Mouse (Mus musculus) gastrocnemius, adult 8-10 months (tissue): Measurements from ENCODE around the gene Gm47995. TPM values are rescaled to one million over a fixed set of nuclear protein-coding genes. Genes with fewer than 3 reads are reported as not detected.
"Not testable (repeated sequence)": the region's sequence is repeated elsewhere in the genome, so short reads cannot be mapped to it uniquely, and the experiment has no call there.

Experiments
- DNase-seq, 2 experiments: peaks; one replicate each; pipeline ENCODE4 v3.0.0; 2022; ENCODE audit warnings: low spot score in 2 of 2
- total RNA-seq, 4 experiments: library from RNA; stranded (reverse); gene quantifications; 2 replicates each; pipeline ENCODE4 v1.2.4; 2022

Gm47995 gene
- total RNA-seq = not detected

DNA sequence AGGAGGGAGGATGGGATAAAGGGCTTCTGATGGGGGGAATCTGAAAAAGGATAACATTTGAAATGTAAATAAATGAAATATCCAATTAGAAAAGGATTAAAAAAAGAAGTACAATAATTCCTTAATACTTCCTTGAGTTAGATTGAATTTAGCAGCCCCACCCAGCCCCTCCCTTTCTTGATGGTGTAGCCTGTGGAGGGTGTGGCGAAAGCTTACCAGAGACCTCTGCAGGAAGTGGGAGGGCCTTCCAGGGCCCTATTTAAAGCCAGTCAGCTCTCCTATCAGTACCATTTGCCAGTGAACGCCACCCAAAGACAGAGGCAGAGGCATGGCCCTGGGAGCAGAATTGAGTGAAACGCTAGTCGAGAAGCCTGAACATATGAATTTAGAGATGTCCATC is at the start of gene Gm47995:
TSS of gene Gm47995 (plus strand) at position 329 of the 400 bp plus-strand sequence.
- not testable (repeated sequence) for DNase-seq

GRCm38 (mm10) chr1:151150211-151150610 is 48.0 kb upstream of the Gm47995 start:
- no peak for DNase-seq

DNA sequence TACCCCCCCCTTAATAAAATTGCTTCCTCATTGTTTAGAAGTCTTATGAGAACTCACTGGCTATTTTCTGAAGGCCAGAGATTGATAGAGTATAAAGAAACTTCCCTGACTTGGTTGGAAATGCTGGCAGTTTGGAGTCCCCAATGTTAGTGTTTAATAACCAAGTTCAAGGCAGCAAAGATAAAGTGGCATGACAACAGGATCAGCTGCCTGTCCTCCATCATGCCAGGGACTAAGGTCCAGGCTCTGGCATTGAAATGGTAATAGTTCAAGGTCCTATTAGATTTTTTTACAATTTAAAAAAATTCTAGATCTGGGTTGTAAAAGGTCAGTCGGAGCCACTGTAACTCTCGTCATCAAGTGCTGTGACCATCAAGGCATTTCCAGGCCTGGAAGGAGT is 47.2 kb upstream of the Gm47995 start:
- DNase-seq = no peak

DNA sequence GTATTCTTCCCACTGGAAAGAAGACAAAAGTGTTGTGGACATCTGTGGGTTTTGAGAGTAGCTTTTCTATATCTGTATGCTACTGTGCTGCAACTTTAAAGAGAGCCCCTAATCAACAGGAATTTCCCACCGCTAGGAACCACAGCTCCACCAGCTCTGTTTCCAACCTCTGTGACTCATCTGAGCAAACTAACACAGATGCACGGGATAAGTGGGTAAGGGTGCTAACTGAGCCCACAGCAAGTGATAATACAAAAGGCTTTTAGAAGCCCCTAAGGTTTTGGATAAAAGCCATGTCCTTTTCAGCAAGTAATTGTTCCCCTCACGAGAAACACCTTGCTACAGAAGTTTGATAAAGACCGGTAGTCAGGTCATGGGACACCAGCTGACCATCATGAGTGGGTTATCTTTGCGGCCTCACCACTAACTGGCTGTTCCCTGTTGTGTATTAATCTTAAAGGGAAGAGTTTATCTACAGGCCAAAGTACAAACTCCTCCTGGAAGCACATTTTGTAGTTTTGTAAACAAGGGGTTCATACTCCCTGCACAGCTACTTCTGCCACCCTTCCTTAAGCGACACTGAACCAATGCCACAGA is 45.1 kb upstream of the Gm47995 start:
- DNase-seq = no peak

DNA sequence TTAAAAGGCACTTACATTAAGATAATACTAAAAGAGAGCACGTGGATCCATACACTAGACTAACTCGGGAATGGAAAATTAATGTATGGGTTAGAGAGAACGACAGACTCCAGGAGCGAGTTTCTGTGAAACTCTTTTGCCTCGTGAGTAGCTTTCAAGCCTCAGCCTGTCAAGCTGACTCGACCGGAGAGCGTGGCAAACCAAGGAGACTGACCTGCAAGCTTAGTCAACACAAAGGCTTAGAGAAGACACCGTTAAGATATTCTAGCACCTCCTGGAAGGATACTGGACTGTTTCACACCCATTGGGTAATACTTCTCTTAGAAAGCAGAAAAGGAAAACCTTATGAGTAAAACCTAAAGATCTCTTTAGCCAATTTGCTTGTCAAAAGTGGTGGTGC is 44.1 kb upstream of the Gm47995 start:
- not testable (repeated sequence) for DNase-seq

DNA sequence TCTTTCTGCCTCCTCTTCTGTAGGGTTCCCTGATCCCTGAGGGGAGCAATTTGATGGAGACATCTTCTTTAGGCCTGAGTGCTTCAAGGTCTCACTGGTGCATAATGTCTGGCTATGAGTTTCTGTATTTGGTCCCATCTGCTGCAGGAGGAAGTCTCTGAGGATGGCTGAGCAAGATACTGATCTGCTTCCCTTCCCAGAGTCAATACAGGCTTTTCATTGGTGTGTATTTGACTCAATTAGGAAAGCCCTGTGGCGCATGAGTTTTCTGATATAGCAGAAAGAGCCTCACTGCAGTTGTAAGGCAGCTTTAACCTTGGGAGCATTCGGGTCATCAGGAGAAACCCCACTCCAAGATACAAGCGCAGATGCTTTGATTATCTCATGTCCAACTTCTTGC is 42.1 kb upstream of the Gm47995 start:
- no peak for DNase-seq

- no peak for DNase-seq
These were observed 41.2 kb upstream of the Gm47995 start for GRCm38 (mm10) chr1:151156777-151157632.

DNA sequence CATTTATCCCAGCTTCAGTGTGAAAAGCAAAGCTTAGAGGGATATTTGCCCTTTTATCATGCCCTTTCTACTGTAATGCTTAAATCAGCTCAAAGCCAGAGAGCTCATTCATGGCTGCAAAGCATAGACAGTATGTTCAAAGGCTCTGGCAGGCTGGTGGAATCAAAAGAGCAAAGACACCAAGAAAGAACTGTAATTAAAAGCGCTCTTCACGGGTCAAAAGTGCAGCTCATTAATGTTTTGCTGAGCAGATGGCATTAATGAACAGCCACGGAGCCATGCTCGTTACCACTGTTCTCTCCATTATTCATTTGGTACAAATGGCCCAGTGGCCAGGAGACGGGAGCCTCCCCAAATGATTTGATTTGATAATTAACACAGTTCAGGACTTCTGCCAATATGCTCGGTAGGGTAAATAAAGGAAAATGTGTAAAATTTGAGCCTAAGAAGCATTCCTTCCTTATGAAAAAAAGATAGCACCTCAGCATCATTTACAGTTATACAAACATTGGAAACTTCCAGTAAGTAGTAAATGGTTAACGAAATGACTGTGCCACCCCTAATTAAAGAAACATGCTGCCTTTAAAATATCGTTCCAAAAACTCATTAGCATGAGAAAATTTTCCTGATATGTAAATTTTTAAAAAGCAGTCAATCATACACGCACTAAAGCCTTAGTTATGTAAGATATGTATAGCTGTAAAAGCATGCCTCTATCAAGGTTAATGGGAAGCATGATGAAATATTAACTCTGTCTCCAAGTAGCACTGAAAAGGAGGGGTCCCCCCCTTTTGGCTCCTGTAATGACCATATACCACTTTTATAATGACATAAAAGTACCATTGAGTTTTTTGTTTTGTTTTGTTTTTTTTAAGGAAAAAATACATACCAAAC is 40.0 kb upstream of the Gm47995 start:
- no peak for DNase-seq

DNA sequence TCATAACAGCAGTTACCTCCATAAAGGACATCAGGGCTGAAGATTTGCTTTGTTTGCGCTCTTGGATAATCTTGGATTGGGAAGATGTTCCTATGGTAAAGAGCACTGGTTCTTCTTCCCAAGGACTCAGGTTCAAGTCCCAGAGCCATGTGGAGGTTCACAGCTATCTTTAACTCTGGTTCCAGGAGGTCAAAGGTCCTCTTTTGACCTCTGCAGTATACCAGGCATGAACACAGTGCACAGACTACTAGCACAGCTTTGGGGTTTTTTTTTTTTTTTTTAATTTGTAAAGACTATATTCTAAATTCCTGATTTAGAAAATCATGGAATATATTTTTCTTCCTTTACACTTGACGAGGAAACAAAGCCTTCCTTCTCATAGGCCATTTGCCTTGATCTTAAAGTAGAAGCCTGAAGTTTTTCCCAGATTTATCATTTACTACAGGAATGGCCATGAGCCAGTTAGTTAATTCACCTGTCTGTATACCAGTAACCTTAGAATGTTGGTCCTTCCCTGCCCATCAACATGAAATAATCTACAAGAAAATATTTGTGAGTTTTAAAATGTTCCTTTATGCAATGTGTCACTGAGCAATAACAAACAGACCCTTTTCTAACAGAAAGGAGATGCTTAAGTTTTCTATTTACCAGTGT is 39.3 kb upstream of the Gm47995 start:
- no peak for DNase-seq

DNA sequence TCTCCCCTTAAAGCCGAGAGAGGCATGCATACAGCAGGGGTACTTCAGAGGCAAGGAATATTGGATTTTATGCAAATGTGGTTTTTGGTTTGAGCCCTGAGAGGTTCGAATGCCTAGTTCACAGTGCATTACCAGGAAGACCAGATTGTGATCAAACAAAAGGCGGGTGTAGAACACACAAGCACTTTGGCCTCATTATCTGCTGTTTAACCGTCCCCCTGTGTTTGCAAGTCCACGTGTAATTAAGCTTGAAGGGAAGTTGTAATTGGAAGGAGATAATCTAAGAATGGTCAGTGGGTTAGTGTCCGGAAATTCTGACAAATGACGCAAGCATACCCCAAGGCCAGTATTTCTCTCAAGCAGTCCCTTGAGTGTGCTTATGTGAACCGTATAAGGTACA is 32.2 kb upstream of the Gm47995 start:
- DNase-seq = no peak

GRCm38 (mm10) chr1:151167297-151168047 is 30.8 kb upstream of the Gm47995 start:
- no peak for DNase-seq

- no peak for DNase-seq
These were observed 29.6 kb upstream of the Gm47995 start for GRCm38 (mm10) chr1:151168637-151169036.

GRCm38 (mm10) chr1:151171572-151172461 is 26.4 kb upstream of the Gm47995 start:
- peak; percentile 12 to 19 for DNase-seq

DNA sequence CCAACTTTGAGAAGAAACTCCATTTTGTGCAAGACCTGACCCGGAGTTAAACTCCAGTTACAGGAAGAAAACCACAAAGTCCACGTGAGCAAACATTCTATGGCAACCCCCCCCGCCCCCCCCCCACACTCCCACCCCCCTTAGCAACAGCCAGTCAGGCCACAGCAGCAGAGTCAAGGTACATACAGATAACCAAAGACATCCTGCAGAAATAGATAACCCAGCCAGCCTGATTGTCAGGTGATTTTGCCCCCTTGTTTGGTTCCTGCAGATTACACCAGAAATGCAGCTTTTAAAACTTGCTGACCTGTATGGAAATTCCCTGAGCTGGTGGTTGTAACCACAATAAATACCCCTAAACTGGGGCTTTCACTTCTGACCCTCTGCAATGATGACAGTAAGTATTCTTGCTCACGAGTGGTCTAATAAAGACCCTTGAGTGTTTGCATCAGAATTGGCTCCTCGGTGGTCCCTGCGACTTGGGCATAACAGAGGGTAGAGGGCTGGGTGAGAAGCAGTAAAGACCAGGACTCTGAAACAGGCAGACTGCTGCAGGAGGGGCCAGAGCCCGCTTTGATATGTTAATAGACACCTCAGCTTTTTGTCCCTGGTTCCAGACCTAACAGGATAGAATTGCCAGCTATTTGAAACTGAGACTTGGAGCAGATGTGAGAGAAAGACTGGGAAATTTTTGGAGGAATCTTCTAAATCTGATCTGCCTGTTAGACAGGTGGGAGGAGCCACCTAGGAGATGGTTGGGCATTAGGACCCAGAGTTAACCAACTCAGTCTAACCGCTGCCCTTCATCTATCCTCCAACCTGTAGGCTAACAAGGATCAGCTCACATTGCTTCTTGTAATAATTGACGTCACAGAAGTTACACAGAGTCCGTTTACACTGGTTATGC is 21.0 kb upstream of the Gm47995 start:
- DNase-seq = no peak

GRCm38 (mm10) chr1:151177937-151178271 is 20.3 kb upstream of the Gm47995 start:
- DNase-seq = no peak

GRCm38 (mm10) chr1:151178505-151179083 is 19.7 kb upstream of the Gm47995 start:
- DNase-seq = no peak

DNA sequence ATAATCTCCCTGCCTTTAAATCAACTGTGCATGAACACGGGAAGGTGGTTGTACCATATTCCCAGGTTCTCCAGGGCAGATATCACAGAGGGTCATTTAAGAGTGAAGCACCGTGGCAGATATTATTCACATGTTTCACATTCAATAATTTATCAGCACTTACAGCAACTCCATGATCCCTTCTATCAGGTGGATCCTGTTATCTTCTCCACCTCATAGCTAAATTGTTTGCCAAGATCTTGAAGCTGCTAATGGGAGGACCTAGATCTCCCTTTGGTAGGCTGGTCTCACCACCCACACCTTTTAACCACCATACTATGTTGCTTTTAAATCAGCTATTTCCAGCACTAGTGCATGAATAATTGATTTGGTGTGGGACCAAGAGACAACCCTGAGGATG is 18.1 kb upstream of the Gm47995 start:
- no peak for DNase-seq

GRCm38 (mm10) chr1:151182266-151182665 is 16.0 kb upstream of the Gm47995 start, which contains the start of gene Gm47985:
TSS of gene Gm47985 (plus strand) at chr1:151182537.
- not testable (repeated sequence) for DNase-seq
